Mouse (Mus musculus) heart, embryonic 10.5 days (tissue): ENCODE measurements around the gene Aatf. TPM values are rescaled to one million over a fixed set of nuclear protein-coding genes. Genes with fewer than 3 reads are reported as not detected.

Experiments used
- DNase-seq: peaks from one replicate; pipeline ENCODE4 v3.0.0-alpha.2; 2017; ENCODE audit warnings: low spot score
- H3K27ac ChIP-seq: fragments of 300-500 bp; sonication (generic); 2 replicates; pipeline ENCODE4 v1.5.1; 2016; ENCODE audit warnings: mild to moderate bottlenecking
- H3K27me3 ChIP-seq: fragments of 300-500 bp; sonication (generic); 2 replicates; pipeline ENCODE4 v1.6.1; 2016; ENCODE audit warnings: mild to moderate bottlenecking; ENCODE audit not compliant: poor library complexity, insufficient read depth, severe bottlenecking
- H3K36me3 ChIP-seq: fragments of 300-500 bp; sonication (generic); 2 replicates; pipeline ENCODE4 v1.6.1; 2016; ENCODE audit warnings: mild to moderate bottlenecking, moderate library complexity
- H3K4me1 ChIP-seq: fragments of 300-500 bp; sonication (generic); 2 replicates; pipeline ENCODE4 v1.6.1; 2016; ENCODE audit warnings: mild to moderate bottlenecking
- H3K4me3 ChIP-seq: fragments of 300-500 bp; sonication (generic); 2 replicates; pipeline ENCODE4 v1.5.1; 2016; ENCODE audit warnings: mild to moderate bottlenecking, moderate library complexity
- H3K9me3 ChIP-seq: fragments of 300-500 bp; sonication (generic); 2 replicates; pipeline ENCODE4 v1.6.1; 2016; ENCODE audit warnings: mild to moderate bottlenecking, moderate library complexity
- WGBS: fragments of 180-500 bp; shearing (Covaris S2); methylation state at CpG from one replicate; pipeline ENCODE4 v1.1.7; 2016; 5-methylcytosine and 5-hydroxymethylcytosine counted together
- polyA plus RNA-seq: library from polyadenylated mRNA; unstranded; fragments of >200 nt; fragmentation: Nextera tagmentation; extraction: Ambion mirVana; gene quantifications from 2 replicates; pipeline ENCODE4 v1.2.1, GENCODE M21; 2016

Gene Aatf
- polyA plus RNA-seq, 1 experiment from 2014 or later: 45.3 TPM

GRCm38 (mm10) chr11:84375951-84376496, 137.3 kb downstream of the Aatf start:
- no peak for DNase-seq
- Histone ChIP-seq H3K9me3 (no peaks in the 10 kb centered on the region), H3K36me3 (peaks cover 20% of the 10 kb centered on the region), H3K27ac (no peak overlapping the region), H3K4me1 (no peaks in the 10 kb centered on the region), H3K4me3 (no peak overlapping the region), H3K27me3 (no peaks in the 10 kb centered on the region)
- WGBS: 77% methylated on average over 3 of the region's 3 CpGs

GRCm38 (mm10) chr11:84373122-84373521, 140.2 kb downstream of the Aatf start:
- DNase-seq: no peak
- 80% methylated on average over 4 of the region's 4 CpGs for WGBS
- H3K27me3 ChIP-seq: no peaks in the 10 kb centered on the region

More at GRCm38 (mm10) chr11:84373122-84373521, 140.2 kb downstream of the Aatf start:
- Histone ChIP-seq H3K27ac (no peak overlapping the region), H3K4me1 (0 out of 2 replicates have a peak, but pooled peaks cover 2% of the 10 kb centered on the region), H3K36me3 (peaks cover 20% of the 10 kb centered on the region), H3K9me3 (no peaks in the 10 kb centered on the region), H3K4me3 (no peak overlapping the region)

Other genes with a start within 250 kb of the Aatf start
- 0.09 TPM in 1 of 2 replicates, not detected in the other for gene Lhx1, start 12.0 kb upstream of the Aatf start, polyA plus RNA-seq